Mouse (Mus musculus) olfactory bulb, adult 2 months (tissue): ENCODE measurements around the gene Ugp2.

ENCODE experiments used
- CTCF ChIP-seq: fragments of 200-500 bp; IDR thresholded peaks from 2 replicates; pipeline ENCODE4 v1.5.1; 2012; ENCODE audit warnings: low read depth, mild to moderate bottlenecking, low read length, moderate library complexity; ENCODE audit not compliant: insufficient read depth
- POLR2A ChIP-seq: fragments of 200-500 bp; IDR thresholded peaks from 2 replicates; pipeline ENCODE4 v1.6.1; 2012; ENCODE audit warnings: mild to moderate bottlenecking, low read depth, low read length, moderate library complexity; ENCODE audit not compliant: insufficient read depth

DNA sequence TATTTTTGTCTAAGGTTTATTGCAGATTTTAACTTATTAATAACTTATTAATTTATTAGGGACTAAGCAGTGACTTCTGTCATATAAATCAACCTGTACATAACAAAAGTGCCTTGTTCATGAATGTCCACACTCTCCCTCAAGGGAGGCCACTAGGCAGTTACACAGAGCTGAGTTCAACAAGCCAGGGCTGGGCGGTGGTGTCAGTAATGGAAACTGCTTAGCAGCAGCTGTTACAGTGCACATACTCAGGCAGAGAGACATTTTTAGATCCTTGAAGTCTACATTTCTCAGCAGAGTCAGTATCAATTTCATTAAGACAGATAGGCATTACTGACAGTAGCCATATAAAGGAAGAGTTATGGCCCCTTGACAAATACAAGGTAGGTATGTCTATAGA lies 33.1 kb downstream of the Ugp2 start:
- no peak for TF ChIP-seq POLR2A
- no peak for TF ChIP-seq CTCF
